Mouse (Mus musculus): ENCODE results near the gene Gm21616.
"Not testable (repeated sequence)": the region's sequence is repeated elsewhere in the genome, so short reads cannot be mapped to it uniquely, and the experiment has no call there.

Gm21616 gene

DNA sequence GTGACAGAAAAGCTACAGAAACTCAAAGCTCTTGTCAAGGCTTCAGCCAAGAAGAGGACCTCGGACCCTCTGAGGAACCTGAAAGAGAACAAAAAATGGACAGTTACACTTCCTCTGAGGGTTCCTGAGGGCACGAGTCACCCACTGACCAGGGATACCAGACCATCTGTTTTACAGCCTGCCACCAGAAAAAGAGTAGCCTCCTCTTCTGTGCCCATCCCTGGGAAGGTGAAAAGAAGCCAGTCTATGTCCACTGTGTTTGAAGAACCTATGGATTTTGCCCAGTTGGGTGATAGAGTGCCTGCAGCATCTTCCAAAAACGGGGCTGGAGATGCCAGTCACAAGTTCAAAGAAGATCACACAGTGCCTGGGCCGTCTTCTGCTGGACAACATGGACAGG is at the start of gene Gm21616:
Gene Gm21616, plus strand, starts transcription at position 301 of the 400 bp plus-strand sequence.
- DNase-seq, result not testable (repeated sequence)
